Mouse (Mus musculus): ENCODE data around the gene Rbm19. TPM values are rescaled to one million over a fixed set of nuclear protein-coding genes. Genes with fewer than 3 reads are reported as not detected.
"Not testable (repeated sequence)": the region's sequence is repeated elsewhere in the genome, so short reads cannot be mapped to it uniquely, and the experiment has no call there.

The Rbm19 gene
- total and polyA plus RNA-seq, 2 experiments from 2014 or later: 10.2 to 20.8 TPM

DNA sequence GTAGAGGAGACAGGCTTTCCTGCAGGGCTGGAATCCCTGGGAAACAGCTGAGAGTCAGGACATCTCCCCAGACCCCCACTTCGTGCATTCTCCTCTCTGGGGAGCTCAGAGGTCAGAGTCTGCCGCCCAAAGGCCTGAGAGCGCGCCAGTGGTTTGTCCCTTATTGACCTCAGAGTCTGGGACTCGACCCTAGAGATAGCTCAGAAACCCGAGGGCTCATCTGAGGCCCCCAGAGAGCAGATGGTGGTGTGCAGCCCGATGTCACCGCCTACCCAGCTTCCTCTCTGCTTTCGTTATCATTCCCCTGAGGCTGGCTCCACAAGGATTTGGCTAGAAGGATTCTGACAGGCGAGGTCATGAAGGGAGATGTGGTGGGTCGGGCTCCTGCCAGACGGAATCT, 12.8 kb upstream of the Rbm19 start:
- Histone ChIP-seq H3K4me1 (ENCODE audit: control insufficient read depth, insufficient read depth) (no peaks in the 10 kb centered on the region), H3K36me3 (replicated peaks; ENCODE audit: control insufficient read depth, insufficient read depth, low read length) (no peaks in the 10 kb centered on the region), H3K9ac (replicated peaks; ENCODE audit: low read depth, low read length) (no peak overlapping the region), H3K27me3 (ENCODE audit: control insufficient read depth, insufficient read depth, low read length) (0 out of 2 replicates have a peak, but pooled peaks cover 12% of the 10 kb centered on the region), H3K4me2 (ENCODE audit: low read depth, low read length) (no peak overlapping the region), H3K27ac (ENCODE audit: low read depth) (no peak overlapping the region), H3K4me3 (ENCODE audit: low read depth, low read length) (no peak overlapping the region), H3K9me3 (replicated peaks; ENCODE audit: control insufficient read depth, low read length) (no peaks in the 10 kb centered on the region; the same call in 1 of the 2 replicates)
- DNase-seq (ENCODE audit: low spot score): no peak
- 30% methylated on average over 12 of the region's 12 CpGs for WGBS
- no peak for ATAC-seq (ENCODE audit: insufficient read depth, low read depth)
- TF ChIP-seq EP300 (IDR thresholded peaks at IDR 0.05; ENCODE audit: low read depth) (no peak), CTCF (IDR thresholded peaks at IDR 0.05; ENCODE audit: low read depth) (no peak)

GRCm38 (mm10) chr5:120106424-120107073, 9.7 kb upstream of the Rbm19 start:
- 22% methylated on average over 12 of the region's 12 CpGs for WGBS
- ATAC-seq (ENCODE audit: insufficient read depth, low read depth): no peak; the same call in 1 of the 2 replicates
- no peaks in the 10 kb centered on the region for H3K36me3 ChIP-seq (replicated peaks; ENCODE audit: control insufficient read depth, insufficient read depth, low read length)
- DNase-seq (ENCODE audit: low spot score): no peak
- H3K4me2 ChIP-seq (ENCODE audit: low read depth, low read length): no peak overlapping the region
- peaks cover 18% of the 10 kb centered on the region; the same call in 1 of the 2 replicates for H3K27me3 ChIP-seq (ENCODE audit: control insufficient read depth, insufficient read depth, low read length)
- H3K4me3 ChIP-seq (ENCODE audit: low read depth, low read length): no peak overlapping the region
- no peaks in the 10 kb centered on the region for H3K9me3 ChIP-seq (replicated peaks; ENCODE audit: control insufficient read depth, low read length)
- TF ChIP-seq CTCF (IDR thresholded peaks at IDR 0.05; ENCODE audit: low read depth): peak; percentile 83
- TF ChIP-seq EP300 (IDR thresholded peaks at IDR 0.05; ENCODE audit: low read depth): no peak
- H3K4me1 ChIP-seq (ENCODE audit: control insufficient read depth, insufficient read depth): no peaks in the 10 kb centered on the region
- no peak overlapping the region for H3K27ac ChIP-seq (ENCODE audit: low read depth)
- no peak overlapping the region for H3K9ac ChIP-seq (replicated peaks; ENCODE audit: low read depth, low read length)

DNA sequence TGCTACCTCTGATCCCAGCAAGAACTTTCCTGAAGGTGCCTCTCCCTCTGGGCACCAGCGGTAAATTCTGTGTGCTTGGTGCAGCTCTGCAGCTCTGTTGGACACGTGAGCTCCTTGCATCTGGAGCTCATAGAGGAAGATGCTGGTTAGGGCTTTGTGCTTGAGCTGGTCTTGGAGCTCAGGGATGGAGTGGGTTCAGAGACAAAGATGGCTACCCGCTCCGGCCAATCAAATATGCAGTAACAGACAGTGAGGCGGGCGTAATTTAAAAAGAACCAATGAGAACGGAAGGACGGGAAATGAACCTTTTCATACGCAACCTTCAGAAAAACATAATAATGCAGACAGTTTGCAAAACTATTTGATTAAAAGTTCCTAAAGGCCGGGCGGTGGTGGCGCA, 1.9 kb upstream of the Rbm19 start:
- WGBS: 86% methylated on average over 12 of the region's 12 CpGs
- peaks cover 6% of the 10 kb centered on the region for H3K4me1 ChIP-seq (ENCODE audit: control insufficient read depth, insufficient read depth)
- peaks cover 9% of the 10 kb centered on the region for H3K36me3 ChIP-seq (replicated peaks; ENCODE audit: control insufficient read depth, insufficient read depth, low read length)
- TF ChIP-seq EP300 (IDR thresholded peaks at IDR 0.05; ENCODE audit: low read depth) (no peak), CTCF (IDR thresholded peaks at IDR 0.05; ENCODE audit: low read depth) (no peak)
- H3K4me3 ChIP-seq (ENCODE audit: low read depth, low read length): no peak overlapping the region
- H3K27ac ChIP-seq (ENCODE audit: low read depth): no peak overlapping the region
- peaks cover under 1% of the 10 kb centered on the region; the same call in 1 of the 2 replicates for H3K27me3 ChIP-seq (ENCODE audit: control insufficient read depth, insufficient read depth, low read length)
- no peaks in the 10 kb centered on the region for H3K9me3 ChIP-seq (replicated peaks; ENCODE audit: control insufficient read depth, low read length)
- H3K9ac ChIP-seq (replicated peaks; ENCODE audit: low read depth, low read length): no peak overlapping the region
- H3K4me2 ChIP-seq (ENCODE audit: low read depth, low read length): no peak overlapping the region
- no peak for DNase-seq (ENCODE audit: low spot score)
- ATAC-seq (ENCODE audit: insufficient read depth, low read depth): no peak

DNA sequence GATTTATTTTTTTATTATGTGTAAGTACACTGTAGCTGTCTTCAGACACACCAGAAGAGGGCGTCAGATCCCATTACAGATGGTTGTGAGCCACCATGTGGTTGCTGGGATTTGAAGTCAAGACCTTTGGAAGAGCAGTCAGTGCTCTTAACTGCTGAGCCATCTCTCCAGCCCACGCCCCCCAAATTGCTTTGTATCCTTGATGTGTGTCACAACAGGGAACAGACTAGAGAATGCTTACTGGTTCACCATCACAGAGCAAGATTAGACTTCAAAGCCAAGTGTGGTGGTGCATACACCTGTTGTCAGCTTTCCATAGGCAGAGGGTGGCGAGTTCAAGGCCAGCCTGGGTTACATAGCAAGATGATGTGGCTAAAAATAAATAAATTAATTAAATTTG, 896 bp downstream of the Rbm19 start:
- ATAC-seq (ENCODE audit: insufficient read depth, low read depth); DNase-seq (ENCODE audit: low spot score); H3K9me3 ChIP-seq (replicated peaks; ENCODE audit: control insufficient read depth, low read length); H3K27me3 ChIP-seq (ENCODE audit: control insufficient read depth, insufficient read depth, low read length); H3K27ac ChIP-seq (ENCODE audit: low read depth); H3K9ac ChIP-seq (replicated peaks; ENCODE audit: low read depth, low read length); H3K4me1 ChIP-seq (ENCODE audit: control insufficient read depth, insufficient read depth): not testable (repeated sequence)
- Histone ChIP-seq H3K4me2 (ENCODE audit: low read depth, low read length) (peak overlapping the region; percentile 87), H3K36me3 (replicated peaks; ENCODE audit: control insufficient read depth, insufficient read depth, low read length) (peaks cover 36% of the 10 kb centered on the region), H3K4me3 (ENCODE audit: low read depth, low read length) (peak overlapping the region; percentile 86)
- 55% methylated on average over 3 of the region's 3 CpGs for WGBS

DNA sequence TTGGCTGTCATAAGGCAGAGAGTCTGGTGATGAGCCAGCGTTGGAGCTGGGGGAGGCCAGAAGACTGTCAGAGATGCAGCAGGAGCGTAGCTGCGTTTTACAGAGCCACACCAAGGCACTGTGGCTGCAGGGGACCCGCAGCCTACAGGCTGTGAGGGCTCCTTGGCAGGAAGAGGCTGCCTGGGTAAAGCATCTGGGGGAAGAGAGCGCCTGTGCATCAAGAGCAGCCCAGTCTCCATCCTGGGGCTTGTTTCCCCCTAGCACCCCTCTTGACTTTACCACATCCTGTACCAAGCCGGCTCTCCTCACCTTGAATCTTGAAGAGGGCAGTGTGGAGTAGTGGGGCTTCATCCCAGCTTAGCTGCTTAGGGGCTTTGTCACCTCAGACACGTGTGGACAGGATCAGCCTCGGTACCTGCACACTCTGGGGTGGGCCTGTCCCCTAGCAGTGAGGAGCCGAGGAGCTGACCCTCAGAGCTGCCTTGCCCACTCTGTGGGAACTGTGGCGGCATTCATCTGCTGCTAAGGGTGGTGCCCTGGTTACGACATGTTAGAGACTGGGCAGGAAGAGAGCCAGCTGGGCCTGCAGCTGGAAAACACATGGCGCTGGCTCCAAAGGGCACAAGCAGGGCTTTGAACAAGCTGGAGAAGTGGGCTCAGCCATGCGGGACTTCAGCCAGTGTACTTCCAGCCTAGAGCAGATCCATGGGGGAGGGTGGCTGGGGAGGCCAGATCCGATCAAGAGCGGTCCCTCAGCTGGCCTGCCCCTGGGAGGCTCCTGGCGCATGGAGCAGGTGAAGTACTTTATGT, 8.8 kb downstream of the Rbm19 start:
- peaks cover 96% of the 10 kb centered on the region for H3K36me3 ChIP-seq (replicated peaks; ENCODE audit: control insufficient read depth, insufficient read depth, low read length)
- DNase-seq (ENCODE audit: low spot score) (no peak), ATAC-seq (ENCODE audit: insufficient read depth, low read depth) (no peak)
- TF ChIP-seq CTCF (IDR thresholded peaks at IDR 0.05; ENCODE audit: low read depth): no peak
- 90% methylated on average over 16 of the region's 16 CpGs for WGBS
- H3K4me2 ChIP-seq (ENCODE audit: low read depth, low read length): no peak overlapping the region
- H3K4me3 ChIP-seq (ENCODE audit: low read depth, low read length): no peak overlapping the region
- H3K4me1 ChIP-seq (ENCODE audit: control insufficient read depth, insufficient read depth): no peaks in the 10 kb centered on the region
- H3K27me3 ChIP-seq (ENCODE audit: control insufficient read depth, insufficient read depth, low read length): no peaks in the 10 kb centered on the region
- no peaks in the 10 kb centered on the region for H3K9me3 ChIP-seq (replicated peaks; ENCODE audit: control insufficient read depth, low read length)
- H3K9ac ChIP-seq (replicated peaks; ENCODE audit: low read depth, low read length): no peak overlapping the region
- H3K27ac ChIP-seq (ENCODE audit: low read depth): peak overlapping the region; percentile 55; the same call in 1 of the 2 replicates

Measured in heart, postnatal 0 days (tissue).